Mouse (Mus musculus) MEL (cell line): Measurements from ENCODE around the gene Elmsan1. TPM values are rescaled to one million over a fixed set of nuclear protein-coding genes. Genes with fewer than 3 reads are reported as not detected.
A peak's percentile ranks its signal among the peaks of the same experiment; 100 is the strongest.

Experiments
- DNase-seq: peaks from one replicate; pipeline ENCODE4 v3.0.0; 2011; ENCODE audit warnings: low read depth, low spot score
- H3K27ac ChIP-seq: 2 replicates; pipeline ENCODE4 v1.5.1; 2012; ENCODE audit warnings: low read depth, mild to moderate bottlenecking, control low read depth, low read length, moderate library complexity; ENCODE audit not compliant: control insufficient read depth
- H3K27me3 ChIP-seq, 2 experiments: fragments of 150-350 bp in 1 of 2; sonication (generic) in 1 of 2; 2 replicates each; pipeline ENCODE4 v1.6.1; 2012; ENCODE audit warnings: low read length in 2 of 2, mild to moderate bottlenecking in 2 of 2, improper control_type of control experiment in 1 of 2, moderate library complexity in 1 of 2; ENCODE audit not compliant: insufficient read depth in 2 of 2, control insufficient read depth in 1 of 2
- H3K36me3 ChIP-seq, 2 experiments: 2 replicates each; pipeline ENCODE4 v1.6.1; 2012 to 2014; ENCODE audit warnings: low read length in 2 of 2, improper control_type of control experiment in 1 of 2, inconsistent platforms in 1 of 2, mild to moderate bottlenecking in 1 of 2; ENCODE audit not compliant: insufficient read depth in 2 of 2, control insufficient read depth in 1 of 2
- H3K4me1 ChIP-seq, 2 experiments: fragments of 150-350 bp in 1 of 2; sonication (generic) in 1 of 2; 2 replicates each; pipeline ENCODE4 v1.6.1; 2012; ENCODE audit warnings: low read length in 2 of 2, improper control_type of control experiment in 1 of 2, mild to moderate bottlenecking in 1 of 2; ENCODE audit not compliant: insufficient read depth in 2 of 2, control insufficient read depth in 1 of 2
- H3K4me3 ChIP-seq, 2 experiments: fragments of 150-350 bp in 1 of 2; sonication (generic) in 1 of 2; 2 replicates each; pipeline ENCODE4 v1.5.1; 2012; ENCODE audit warnings: low read depth in 2 of 2, low read length in 2 of 2, mild to moderate bottlenecking in 2 of 2, moderate library complexity in 2 of 2, control low read depth in 1 of 2, improper control_type of control experiment in 1 of 2; ENCODE audit not compliant: control insufficient read depth in 1 of 2, insufficient read depth in 1 of 2
- H3K79me2 ChIP-seq: 2 replicates; pipeline ENCODE4 v1.6.1; 2012; ENCODE audit warnings: mild to moderate bottlenecking, low read length, moderate library complexity; ENCODE audit not compliant: control insufficient read depth, poor library complexity, insufficient read depth
- H3K9ac ChIP-seq: 2 replicates; pipeline ENCODE4 v1.6.1; 2012; ENCODE audit warnings: low read depth, mild to moderate bottlenecking, control low read depth, low read length, moderate library complexity; ENCODE audit not compliant: control insufficient read depth, poor library complexity, severe bottlenecking
- H3K9me3 ChIP-seq: fragments of 150-350 bp; sonication (generic); replicated peaks from 2 replicates; pipeline ENCODE4 v1.6.1; 2012; ENCODE audit warnings: mild to moderate bottlenecking, low read length, improper control_type of control experiment, moderate library complexity; ENCODE audit not compliant: insufficient read depth
- BHLHE40 ChIP-seq: IDR thresholded peaks from 2 replicates; pipeline ENCODE4 v1.6.1; 2012; ENCODE audit warnings: low read depth, mild to moderate bottlenecking, inconsistent platforms, low read length, improper control_type of control experiment, borderline replicate concordance
- CHD1 ChIP-seq: IDR thresholded peaks from 2 replicates; pipeline ENCODE4 v1.6.1; 2012; ENCODE audit warnings: low read depth, mild to moderate bottlenecking, inconsistent platforms, low read length, improper control_type of control experiment
- CTCF ChIP-seq, 3 experiments: IDR thresholded peaks in 2 of 3; conservative IDR thresholded peaks in 1 of 3; 2 replicates each; pipeline ENCODE4 v1.5.1; 2011 to 2012; ENCODE audit warnings: low read length in 3 of 3, low read depth in 2 of 3, mild to moderate bottlenecking in 2 of 3, improper control_type of control experiment in 1 of 3, inconsistent platforms in 1 of 3, mixed read lengths in 1 of 3, moderate library complexity in 1 of 3; ENCODE audit not compliant: control insufficient read depth in 1 of 3, insufficient read depth in 1 of 3, poor library complexity in 1 of 3, severe bottlenecking in 1 of 3
- E2F4 ChIP-seq: IDR thresholded peaks from 2 replicates; pipeline ENCODE4 v1.6.1; 2011; ENCODE audit warnings: low read depth, low read length, improper control_type of control experiment, borderline replicate concordance
- ELF1 ChIP-seq: IDR thresholded peaks from 2 replicates; pipeline ENCODE4 v1.6.1; 2014; ENCODE audit warnings: low read depth, mild to moderate bottlenecking, inconsistent platforms, low read length, improper control_type of control experiment, moderate library complexity
- GABPA ChIP-seq: IDR thresholded peaks from 2 replicates; pipeline ENCODE4 v1.6.1; 2012; ENCODE audit warnings: low read depth, mild to moderate bottlenecking, inconsistent platforms, low read length, improper control_type of control experiment, moderate library complexity
- GATA1 ChIP-seq: IDR thresholded peaks from 2 replicates; pipeline ENCODE4 v1.6.1; 2011; ENCODE audit warnings: low read depth, low read length, improper control_type of control experiment
- HCFC1 ChIP-seq: IDR thresholded peaks from 2 replicates; pipeline ENCODE4 v1.6.1; 2012; ENCODE audit warnings: low read depth, mild to moderate bottlenecking, inconsistent platforms, low read length, improper control_type of control experiment, moderate library complexity
- JUND ChIP-seq: IDR thresholded peaks from 2 replicates; pipeline ENCODE4 v1.6.1; 2011; ENCODE audit warnings: low read depth, mild to moderate bottlenecking, improper control_type of control experiment, low read length
- KAT2A ChIP-seq: conservative IDR thresholded peaks from 2 replicates; pipeline ENCODE4 v1.6.1; 2012; ENCODE audit warnings: low read depth, low read length, improper control_type of control experiment, inconsistent platforms
- MAX ChIP-seq: IDR thresholded peaks from 2 replicates; pipeline ENCODE4 v1.6.1; 2011; ENCODE audit warnings: low read length, improper control_type of control experiment
- MXI1 ChIP-seq: IDR thresholded peaks from 2 replicates; pipeline ENCODE4 v1.6.1; 2011; ENCODE audit warnings: mild to moderate bottlenecking, low read depth, low read length, improper control_type of control experiment
- MYC ChIP-seq: IDR thresholded peaks from 2 replicates; pipeline ENCODE4 v1.6.1; 2011; ENCODE audit warnings: low read depth, mild to moderate bottlenecking, low read length, improper control_type of control experiment, moderate library complexity
- POLR2A ChIP-seq, 2 experiments: IDR thresholded peaks; 2 replicates each; pipeline ENCODE4 v1.6.1; 2011 to 2012; ENCODE audit warnings: low read length in 2 of 2, mild to moderate bottlenecking in 2 of 2, control low read depth in 1 of 2, improper control_type of control experiment in 1 of 2, low read depth in 1 of 2, moderate library complexity in 1 of 2; ENCODE audit not compliant: control insufficient read depth in 1 of 2, insufficient read depth in 1 of 2, poor library complexity in 1 of 2
- POLR2AphosphoS5 ChIP-seq: IDR thresholded peaks from 2 replicates; pipeline ENCODE4 v1.6.1; 2012; ENCODE audit warnings: low read depth, borderline replicate concordance, mild to moderate bottlenecking, inconsistent platforms, low read length, moderate library complexity, mixed read lengths
- SIN3A ChIP-seq: IDR thresholded peaks from 2 replicates; pipeline ENCODE4 v1.6.1; 2012; ENCODE audit warnings: low read length, improper control_type of control experiment, inconsistent platforms
- SMC3 ChIP-seq: IDR thresholded peaks from 2 replicates; pipeline ENCODE4 v1.6.1; 2011; ENCODE audit warnings: low read depth, low read length, improper control_type of control experiment
- TAL1 ChIP-seq: IDR thresholded peaks from 2 replicates; pipeline ENCODE4 v1.6.1; 2012; ENCODE audit warnings: mild to moderate bottlenecking, inconsistent platforms, low read length, moderate library complexity, mixed read lengths
- TBP ChIP-seq: IDR thresholded peaks from 2 replicates; pipeline ENCODE4 v1.8.0; 2011; ENCODE audit warnings: low read depth, low read length, improper control_type of control experiment
- TCF12 ChIP-seq: IDR thresholded peaks from 2 replicates; pipeline ENCODE4 v1.6.1; 2014; ENCODE audit warnings: low read depth, mild to moderate bottlenecking, inconsistent platforms, low read length, improper control_type of control experiment, moderate library complexity
- USF1 ChIP-seq: IDR thresholded peaks from 2 replicates; pipeline ENCODE4 v1.6.1; 2014; ENCODE audit warnings: low read depth, mild to moderate bottlenecking, inconsistent platforms, low read length, improper control_type of control experiment, moderate library complexity
- ZKSCAN1 ChIP-seq: IDR thresholded peaks from 2 replicates; pipeline ENCODE4 v1.6.1; 2012; ENCODE audit warnings: low read depth, mild to moderate bottlenecking, inconsistent platforms, low read length, improper control_type of control experiment, moderate library complexity
- ZMIZ1 ChIP-seq: IDR thresholded peaks from 2 replicates; pipeline ENCODE4 v1.6.1; 2012; ENCODE audit warnings: low read depth, mild to moderate bottlenecking, inconsistent platforms, low read length, improper control_type of control experiment, moderate library complexity
- polyA plus RNA-seq, 2 experiments: library from polyadenylated mRNA; stranded (reverse) in 1 of 2; unstranded in 1 of 2; fragments of >175 nt in 1 of 2; fragments of >200 nt in 1 of 2; gene quantifications; 2 replicates each; pipeline versions ENCODE4 v1.2.1 to v1.2.4; 2012; ENCODE audit warnings: low replicate concordance in 2 of 2, low read depth in 1 of 2; ENCODE audit not compliant: insufficient read length in 2 of 2, insufficient read depth in 1 of 2, missing spikeins in 1 of 2
- total RNA-seq: library from RNA; depleted of rRNA; stranded (reverse); fragments of 300-350 nt; gene quantifications from 2 replicates; pipeline ENCODE4 v1.2.3, GENCODE M21; 2012

Elmsan1 gene
- total and polyA plus RNA-seq, 3 experiments: 7.7 to 25.3 TPM; not detected in 1

GRCm38 (mm10) chr12:84147954-84148621 lies 70.6 kb downstream of the Elmsan1 start, which contains the start of gene Pnma1:
TSS of gene Pnma1 (minus strand) at chr12:84148489.
- H3K4me3 ChIP-seq: peak within 1 kb of the TSS; percentile 19 to 49; a peak in 3 of 4 replicates
- no peak within 1 kb of the TSS for H3K27ac ChIP-seq
- H3K79me2 ChIP-seq: no peaks in the 10 kb centered on the region
- DNase-seq: peak; percentile 65
- peaks cover 5 to 24% of the 10 kb centered on the region in 2 experiments for H3K36me3 ChIP-seq
- H3K9me3 ChIP-seq: no peaks in the 10 kb centered on the region
- TF ChIP-seq MAX (no peak), CTCF (IDR thresholded peaks at IDR 0.05 in 2 of 3, conservative IDR thresholded peaks at IDR 0.05 in 1 of 3; ENCODE audit: control insufficient read depth in 1 of 3, insufficient read depth in 1 of 3, low read depth in 2 of 3, low read length in 3 of 3, poor library complexity in 1 of 3, severe bottlenecking in 1 of 3) (peak in 2 of 3 experiments; percentile 27 to 28; a peak in 3 of 6 replicates), SIN3A (peak; percentile 22; the same call in 1 of the 2 replicates), KAT2A (no peak), MXI1 (peak; percentile 51), TCF12 (no peak), SMC3 (peak; percentile 25), ZMIZ1 (no peak), TBP (no peak), MYC (no peak), E2F4 (no peak), ELF1 (peak; percentile 63; the same call in 1 of the 2 replicates)
- H3K9ac ChIP-seq: peak within 1 kb of the TSS; percentile 30
- no peaks in the 10 kb centered on the region for H3K27me3 ChIP-seq
- peaks cover 12 to 20% of the 10 kb centered on the region in 2 experiments for H3K4me1 ChIP-seq

GRCm38 (mm10) chr12:84142281-84143050 lies 76.2 kb downstream of the Elmsan1 start:
- Histone ChIP-seq H3K9me3 (no peaks in the 10 kb centered on the region), H3K36me3 (no peaks in the 10 kb centered on the region), H3K4me1 (no peaks in the 10 kb centered on the region), H3K27ac (no peak overlapping the region), H3K27me3 (no peaks in the 10 kb centered on the region), H3K4me3 (no peak overlapping the region), H3K9ac (no peak overlapping the region), H3K79me2 (no peaks in the 10 kb centered on the region)
- no peak for TF ChIP-seq GATA1
- no peak for TF ChIP-seq BHLHE40
- no peak for TF ChIP-seq MXI1
- TF ChIP-seq SMC3: no peak
- TF ChIP-seq GABPA: no peak
- no peak for TF ChIP-seq CHD1
- no peak for TF ChIP-seq ZKSCAN1
- no peak for TF ChIP-seq HCFC1
- no peak for TF ChIP-seq USF1
- no peak for TF ChIP-seq TAL1
- TF ChIP-seq KAT2A: no peak
- TF ChIP-seq POLR2AphosphoS5: no peak
- TF ChIP-seq ELF1: no peak
- TF ChIP-seq JUND: no peak
- no peak for TF ChIP-seq POLR2A (IDR thresholded peaks at IDR 0.05; ENCODE audit: control insufficient read depth in 1 of 2, insufficient read depth in 1 of 2, low read depth in 1 of 2, low read length in 2 of 2, poor library complexity in 1 of 2)
- DNase-seq: no peak
